Mouse (Mus musculus): ENCODE data around the gene Apba2.

Gene Apba2

DNA sequence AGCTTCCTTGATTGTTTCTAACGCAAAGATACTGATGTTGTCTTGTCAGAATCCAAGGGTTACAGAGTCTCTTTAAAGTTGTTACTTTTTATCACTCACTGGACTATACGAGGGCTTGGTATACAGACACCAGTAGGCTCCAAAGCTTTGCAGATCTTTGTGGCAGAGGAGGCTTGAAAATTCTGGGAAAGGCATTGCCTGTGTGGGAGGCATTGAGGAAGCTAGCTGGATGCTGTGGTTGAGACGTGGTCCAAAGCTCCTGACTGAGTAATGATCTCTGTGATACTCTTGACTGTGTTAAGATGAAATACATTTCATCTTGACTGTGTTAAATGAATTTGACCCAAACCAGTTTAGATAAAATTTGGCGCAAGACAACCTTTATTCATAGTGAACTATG lies 84.6 kb downstream of the Apba2 start:
- DNase-seq (ENCODE audit: low spot score in 2 of 2) = no peak

DNA sequence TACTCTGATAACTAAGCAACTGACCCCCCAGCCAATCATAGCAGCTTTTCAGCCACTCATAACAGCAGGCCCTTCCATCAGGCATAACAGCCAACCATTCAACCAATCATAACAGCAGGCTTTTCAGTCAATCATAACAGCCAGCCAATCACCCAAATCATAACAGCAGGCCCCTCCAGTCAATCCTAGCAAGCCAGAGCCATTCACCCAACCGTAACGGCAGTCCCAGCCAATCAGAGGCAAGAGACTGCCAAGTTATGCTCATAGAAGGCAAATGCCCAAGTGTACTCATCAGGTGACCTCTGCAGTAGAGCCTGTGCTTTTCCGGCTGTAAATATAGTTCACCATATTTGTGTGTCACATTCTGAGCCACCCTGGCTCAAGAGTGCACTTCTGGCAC lies 85.1 kb downstream of the Apba2 start:
- no peak for DNase-seq (ENCODE audit: low spot score in 2 of 2)

DNA sequence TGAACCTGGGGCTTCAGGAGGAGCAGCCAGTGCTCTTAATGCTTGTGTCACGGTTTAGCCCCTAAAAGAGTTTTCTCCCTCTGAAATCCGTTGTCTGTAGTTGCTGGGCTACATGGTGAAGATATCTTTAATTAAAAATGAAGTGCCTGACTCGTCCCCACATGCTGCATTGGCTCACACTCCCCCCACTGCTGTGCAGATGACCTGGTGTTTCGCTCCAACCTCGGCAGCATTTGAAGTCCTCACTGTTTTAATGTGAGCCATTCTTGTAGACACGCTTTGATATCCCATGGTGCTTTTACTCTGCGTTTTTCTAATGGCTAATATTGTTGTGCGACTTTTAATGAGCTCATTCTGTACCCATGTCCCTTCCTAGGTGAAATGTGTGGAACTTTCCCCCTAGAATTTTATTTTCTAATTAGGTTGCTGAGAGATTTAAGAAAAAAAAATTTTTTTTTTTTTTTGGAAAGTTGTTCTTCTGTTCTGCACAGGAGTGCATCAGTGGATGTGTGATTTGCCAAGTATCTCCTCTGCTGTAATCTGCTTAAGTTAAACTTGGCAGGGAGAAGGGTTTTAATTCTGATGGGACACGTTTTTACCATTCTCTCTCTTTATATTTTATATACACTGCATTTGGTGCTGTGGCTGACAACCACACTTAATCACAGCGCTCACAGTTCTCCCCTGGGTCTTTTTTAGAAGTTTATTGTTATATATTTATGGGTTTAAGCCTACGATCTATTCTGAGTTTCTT lies 87.3 kb downstream of the Apba2 start:
- DNase-seq (ENCODE audit: low spot score in 2 of 2) = no peak

DNA sequence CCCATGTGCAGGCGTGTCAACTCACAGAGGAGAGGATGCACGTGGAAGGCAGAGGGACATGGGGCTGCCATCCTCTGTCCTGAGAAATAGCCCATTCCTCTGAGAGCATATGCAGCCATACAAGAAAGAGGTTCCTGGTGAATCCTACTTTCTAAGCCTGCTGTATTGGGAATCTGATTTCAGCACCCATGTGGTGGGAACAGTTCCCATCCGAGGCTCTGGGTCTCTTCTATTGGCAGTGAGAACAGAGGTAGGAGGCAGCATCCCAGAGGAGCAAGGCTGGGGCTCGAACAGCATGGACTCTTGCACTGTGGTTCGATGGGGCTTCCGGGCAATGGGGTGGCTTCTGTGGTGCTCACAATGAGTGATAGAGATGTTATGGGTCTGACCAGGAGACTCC lies 93.8 kb downstream of the Apba2 start:
- no peak for DNase-seq (ENCODE audit: low spot score in 2 of 2)

DNA sequence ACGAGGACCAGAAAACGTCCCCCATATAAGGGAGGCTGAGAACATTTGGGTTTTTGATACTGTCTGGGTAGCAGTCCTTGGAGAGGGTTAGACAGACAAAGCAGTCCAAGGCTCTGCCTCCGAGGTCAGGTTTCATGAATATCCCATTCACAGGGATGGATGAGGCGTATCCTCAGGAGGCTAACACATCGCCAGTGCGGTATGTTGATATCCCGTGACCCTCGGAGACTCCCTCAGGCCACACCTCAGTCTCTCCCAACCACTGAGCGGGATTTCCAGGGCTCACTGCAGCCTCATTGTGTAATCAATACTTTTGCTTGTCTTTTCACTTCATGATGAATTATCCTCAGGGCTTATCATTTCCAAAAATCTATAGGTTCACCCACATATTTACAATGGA lies 95.1 kb downstream of the Apba2 start:
- DNase-seq (ENCODE audit: low spot score in 2 of 2) = no peak

DNA sequence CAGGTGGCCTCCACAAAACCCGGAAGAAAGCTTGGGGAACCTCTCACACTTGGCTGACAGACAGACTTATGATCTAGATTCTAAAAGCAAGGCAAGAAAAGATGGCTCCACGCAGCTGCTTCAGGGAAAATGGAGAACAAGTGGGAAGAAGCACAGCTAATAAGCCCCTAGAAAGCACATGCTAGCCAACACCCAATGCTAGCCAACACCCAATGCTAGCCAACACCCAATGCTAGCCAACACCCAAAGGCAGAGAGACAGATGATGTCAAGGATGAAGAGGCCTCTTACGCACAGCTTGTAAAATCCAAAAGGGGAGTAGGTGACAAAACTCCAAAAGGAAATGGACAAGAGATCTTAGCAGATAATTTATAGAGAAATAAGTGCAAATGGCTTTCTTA lies 108.4 kb downstream of the Apba2 start:
- peak in 1 of 2 experiments; percentile 14 for DNase-seq (ENCODE audit: low spot score in 2 of 2)

DNA sequence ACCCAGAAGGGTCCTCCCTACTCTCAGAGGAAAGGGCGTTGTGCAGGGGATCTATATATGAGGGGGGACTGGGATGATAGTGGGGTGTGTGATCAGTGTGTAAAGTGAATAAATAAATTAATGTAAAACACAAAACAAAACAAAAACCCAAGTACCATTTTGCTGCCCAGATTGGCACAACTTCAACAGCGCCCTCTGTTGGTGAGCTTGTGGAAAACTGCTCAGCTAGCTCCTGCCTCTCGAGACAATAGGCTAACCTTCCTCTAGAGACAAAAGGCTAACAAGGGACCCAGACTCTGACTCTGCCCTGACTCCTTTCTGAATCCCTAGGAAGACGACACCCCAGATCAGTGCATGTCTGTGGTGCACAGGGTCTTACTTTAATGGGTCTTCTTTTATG lies 109.4 kb downstream of the Apba2 start:
- peak in 1 of 2 experiments; percentile 33 for DNase-seq (ENCODE audit: low spot score in 2 of 2)

DNA sequence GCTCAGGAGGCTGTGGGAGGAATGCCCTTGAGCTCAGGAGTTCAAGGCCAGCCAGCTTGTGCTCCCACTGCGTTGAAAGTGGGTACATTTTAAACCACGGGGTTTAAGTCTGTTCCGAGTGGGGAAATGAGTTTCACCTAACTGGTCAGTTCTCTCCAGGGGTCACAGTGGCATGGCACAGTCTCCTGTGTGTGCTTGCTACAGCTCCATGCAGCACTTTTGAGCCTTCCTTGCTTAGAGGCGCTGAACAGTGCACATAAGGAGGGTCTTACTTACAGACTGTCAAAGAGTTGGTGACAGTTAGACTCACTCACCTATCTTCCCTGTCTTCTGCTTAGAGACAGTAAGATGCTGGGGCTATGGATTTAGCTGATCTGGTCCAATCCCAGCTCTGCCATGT lies 117.8 kb downstream of the Apba2 start:
- DNase-seq (ENCODE audit: low spot score in 2 of 2) = no peak

DNA sequence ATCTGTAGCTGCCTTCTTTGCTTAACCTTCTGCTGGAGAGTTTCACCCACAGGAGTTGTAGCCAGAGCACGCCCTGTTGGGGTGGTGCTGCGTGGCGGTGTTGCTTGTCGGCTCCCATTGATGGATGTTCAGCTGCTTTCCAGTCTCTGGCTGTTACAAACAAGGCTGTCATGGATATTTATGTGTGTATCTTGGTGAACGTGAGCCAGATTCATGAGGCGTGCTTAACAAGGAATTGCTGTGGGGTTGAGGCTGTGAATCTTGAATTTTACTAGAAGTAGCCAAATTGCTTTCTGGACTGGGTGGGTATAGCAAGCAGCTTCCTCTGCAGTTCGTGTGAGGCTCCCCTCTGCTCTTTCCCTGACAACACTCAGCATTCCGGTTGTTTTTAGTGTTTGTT lies 125.0 kb downstream of the Apba2 start:
- no peak for DNase-seq (ENCODE audit: low spot score in 2 of 2)

DNA sequence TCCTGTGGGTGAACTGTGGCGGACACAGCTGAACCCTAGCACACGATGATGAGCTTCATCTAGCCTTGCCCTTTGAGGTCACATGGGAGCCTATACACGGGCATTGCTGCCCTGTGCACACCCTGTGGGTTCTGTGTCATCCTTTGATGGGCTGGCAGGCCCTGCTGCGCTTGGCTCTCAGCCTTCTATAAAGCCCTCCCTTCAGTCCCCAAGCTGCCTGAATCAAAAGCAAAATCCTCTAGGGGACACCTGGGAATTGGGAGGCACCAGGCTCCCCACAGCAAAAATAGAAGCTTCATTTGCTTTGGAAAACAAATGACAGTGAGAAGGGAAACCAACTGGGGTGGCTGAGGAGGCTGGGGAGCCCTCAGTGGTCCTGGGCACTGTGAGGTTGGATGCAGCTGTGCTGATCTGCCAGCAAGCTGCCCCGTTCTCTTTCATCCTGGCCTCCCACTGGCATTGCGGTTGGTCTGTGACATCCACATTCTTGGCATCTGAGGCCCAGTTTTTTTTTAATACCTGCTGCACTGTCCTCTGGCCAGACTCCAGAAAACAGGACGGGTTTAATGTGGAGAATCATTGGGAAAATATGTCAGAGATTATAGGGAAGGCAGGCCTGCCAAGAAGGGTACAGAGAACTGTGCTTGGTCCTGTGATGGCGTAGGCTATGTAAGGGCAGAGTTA lies 126.6 kb downstream of the Apba2 start:
- DNase-seq (ENCODE audit: low spot score in 2 of 2) = peak in 1 of 2 experiments; percentile 41

DNA sequence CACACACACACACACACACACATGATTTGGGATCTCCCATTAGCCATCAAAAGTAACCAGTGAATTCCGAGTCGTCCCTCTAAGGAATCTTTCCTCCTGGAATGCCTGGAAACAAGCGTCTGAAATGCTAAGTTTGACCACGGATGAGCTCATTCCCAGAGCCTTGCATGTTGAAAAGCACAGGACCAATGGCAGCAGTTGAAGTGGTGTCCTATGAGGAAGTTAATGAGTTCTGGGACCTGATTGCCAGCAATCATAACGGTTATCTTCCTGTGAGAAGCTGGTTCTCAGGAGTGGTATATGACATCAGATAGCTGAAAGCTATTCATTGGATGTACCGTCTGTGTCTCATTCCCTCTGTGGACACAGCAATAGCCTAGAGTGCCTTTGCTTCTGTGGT lies 129.2 kb downstream of the Apba2 start:
- no peak for DNase-seq (ENCODE audit: low spot score in 2 of 2)

DNA sequence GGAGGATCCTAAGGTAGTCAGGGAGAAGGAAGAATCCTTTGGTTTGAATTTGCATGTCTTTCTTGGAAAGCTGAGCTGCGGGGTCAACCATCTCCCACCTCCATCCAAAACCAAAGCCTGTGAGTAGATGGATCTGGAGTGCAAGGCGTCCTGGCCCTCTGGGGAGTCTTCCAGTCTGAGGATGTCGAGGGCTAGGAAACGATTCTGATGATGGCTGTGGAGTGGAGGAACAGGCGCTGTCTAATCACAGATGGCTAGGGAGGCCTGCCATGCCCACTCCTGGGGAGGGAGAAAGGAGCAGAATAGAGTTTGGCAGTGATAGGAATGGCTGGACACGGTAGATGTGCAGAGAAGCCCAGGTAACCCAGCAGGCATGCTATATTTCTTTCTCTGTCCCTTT lies 129.6 kb downstream of the Apba2 start:
- no peak for DNase-seq (ENCODE audit: low spot score in 2 of 2)

DNA sequence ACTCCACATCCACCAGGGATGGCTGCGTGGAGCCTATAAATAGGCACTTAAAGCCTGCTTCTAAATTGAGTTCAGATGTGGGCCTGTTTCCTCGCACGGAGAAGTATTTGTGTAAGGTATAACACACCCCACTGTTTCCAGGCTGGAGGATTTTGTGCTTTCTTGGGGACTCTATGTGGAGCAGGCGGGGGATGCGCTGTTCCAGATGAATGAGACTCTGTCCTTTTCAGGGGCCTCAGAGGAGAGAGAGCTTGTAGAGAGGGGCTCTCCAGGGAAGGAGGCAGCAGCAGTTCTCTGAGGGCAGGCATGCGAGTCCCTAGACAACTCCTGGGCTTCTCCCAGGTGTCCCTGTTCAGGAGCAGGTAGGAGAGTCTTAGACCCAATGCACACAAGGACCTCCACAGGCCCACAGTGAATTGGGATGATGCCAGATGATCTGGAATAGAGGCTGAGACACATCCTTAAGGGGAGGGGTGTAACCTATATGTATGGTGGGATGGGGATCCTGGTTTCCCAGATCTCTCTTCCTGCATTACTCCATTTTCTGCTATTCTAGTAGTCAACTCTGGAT lies 130.4 kb downstream of the Apba2 start:
- DNase-seq (ENCODE audit: low spot score in 2 of 2) = peak; percentile 62 to 72

DNA sequence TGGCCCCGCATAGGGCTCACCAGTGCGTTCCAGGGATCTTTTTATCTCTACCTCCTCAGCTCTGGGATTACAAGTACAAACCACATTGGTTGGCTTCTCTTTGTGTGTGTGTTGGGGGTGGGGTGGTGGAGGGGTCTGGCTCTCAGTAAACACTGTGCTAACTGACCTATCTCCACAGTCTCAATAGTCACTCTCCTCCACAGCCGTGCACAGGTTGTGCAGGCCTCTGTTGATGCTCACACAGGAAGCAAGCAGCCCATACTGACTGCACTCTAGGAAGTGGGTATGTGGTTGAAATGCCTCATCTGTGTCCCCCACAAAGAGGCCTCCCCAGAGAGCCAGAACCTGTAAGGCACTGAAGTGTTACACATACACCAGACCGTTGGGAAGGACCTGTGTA lies 131.7 kb downstream of the Apba2 start:
- no peak for DNase-seq (ENCODE audit: low spot score in 2 of 2)

DNA sequence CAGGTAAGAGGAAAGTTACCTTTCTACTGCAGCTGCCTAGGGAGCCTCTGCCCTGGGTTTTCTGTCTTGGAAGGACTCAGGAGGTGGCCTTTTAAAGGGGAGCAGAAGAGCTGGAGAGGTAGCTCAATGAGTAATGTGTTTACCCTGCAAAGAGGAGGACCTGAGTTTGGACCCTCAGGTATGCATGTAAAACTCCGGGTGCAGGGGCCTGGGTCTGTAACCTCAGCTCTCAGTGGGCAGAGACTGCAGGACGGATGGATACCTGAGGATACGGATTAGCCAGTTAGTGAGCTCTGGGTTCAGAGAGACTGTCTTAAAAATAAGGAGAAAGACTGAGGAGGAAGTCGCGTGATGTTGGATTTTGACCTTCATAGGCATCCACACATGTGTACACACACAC lies 132.4 kb downstream of the Apba2 start:
- DNase-seq (ENCODE audit: low spot score in 2 of 2) = no peak

DNA sequence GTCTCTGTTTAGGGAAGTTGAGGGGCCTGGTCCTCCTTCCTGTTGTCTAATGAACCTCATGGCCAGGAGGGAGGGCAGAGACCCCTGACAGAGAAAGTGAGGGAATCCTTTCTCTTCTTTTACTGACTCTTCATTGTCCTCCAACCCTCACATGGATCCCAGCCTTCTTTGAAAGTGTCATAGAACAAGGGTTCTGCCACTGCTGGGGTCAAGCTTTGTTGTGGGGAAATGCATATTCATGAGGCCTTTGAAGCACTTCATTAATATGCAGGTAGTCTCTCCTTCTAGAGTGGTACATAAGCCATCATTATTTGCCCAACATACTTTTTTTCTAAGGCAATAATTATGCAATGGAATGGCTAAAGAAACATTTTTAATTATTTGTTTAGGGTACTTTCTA lies 133.0 kb downstream of the Apba2 start:
- DNase-seq (ENCODE audit: low spot score in 2 of 2) = no peak

DNA sequence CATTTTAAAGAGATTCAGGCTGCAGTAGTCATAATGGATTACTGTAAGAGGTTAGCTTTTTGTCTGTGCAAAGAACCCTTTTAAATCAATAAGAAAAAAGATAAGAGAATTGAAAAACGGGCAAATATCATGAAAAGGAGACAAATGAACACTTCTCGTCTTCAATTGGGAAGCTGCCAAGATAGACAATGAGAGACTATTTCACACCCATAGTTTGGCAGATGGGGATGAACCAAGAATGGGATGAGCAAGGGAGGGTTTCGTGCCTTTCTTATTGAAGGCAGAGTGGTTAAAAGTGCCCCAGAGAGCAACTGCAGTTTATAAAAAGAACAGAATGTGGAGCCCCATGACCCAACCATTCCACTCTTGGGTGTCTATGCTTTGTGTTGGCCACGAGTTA lies 137.4 kb downstream of the Apba2 start:
- DNase-seq (ENCODE audit: low spot score in 2 of 2) = no peak

DNA sequence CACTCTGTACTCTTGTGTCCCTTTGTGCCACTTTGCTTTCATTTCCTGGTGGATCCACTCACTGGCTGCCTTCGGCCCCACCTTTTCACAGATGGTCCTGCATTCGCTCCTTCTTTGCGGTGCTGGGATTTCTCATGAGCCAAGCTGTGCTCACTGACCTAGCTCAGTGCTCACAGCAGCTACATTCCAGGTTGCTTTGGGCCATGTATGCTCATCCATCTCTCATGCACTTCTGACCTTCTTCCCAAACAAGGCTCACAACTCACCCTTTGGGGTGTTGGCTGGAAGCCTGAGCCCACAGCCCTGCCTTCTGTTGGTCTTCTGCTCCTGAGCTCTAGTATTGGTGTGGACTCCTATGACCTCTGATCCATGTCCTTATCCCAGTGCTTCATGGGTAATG lies 139.1 kb downstream of the Apba2 start:
- no peak for DNase-seq (ENCODE audit: low spot score in 2 of 2)

DNA sequence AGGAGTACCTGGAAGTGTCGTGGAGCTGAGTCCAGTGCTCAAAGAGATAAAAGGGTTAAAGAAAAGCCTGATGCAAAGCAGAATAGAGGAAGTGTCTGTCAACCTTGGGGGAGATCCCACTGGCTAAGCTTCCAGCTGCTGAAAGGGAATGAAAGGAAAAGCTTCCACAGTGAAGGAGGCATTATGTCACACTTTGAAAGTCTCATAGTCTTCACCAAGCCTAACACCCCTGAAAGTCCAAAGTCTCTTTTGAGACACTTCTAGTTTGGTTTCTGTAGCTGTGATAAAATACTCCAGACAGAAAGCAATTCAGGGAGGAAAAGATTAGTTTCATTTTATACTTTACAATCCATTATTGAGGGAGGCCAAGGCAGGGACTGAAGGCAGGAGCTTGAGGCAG lies 141.4 kb downstream of the Apba2 start:
- DNase-seq (ENCODE audit: low spot score in 2 of 2) = no peak

DNA sequence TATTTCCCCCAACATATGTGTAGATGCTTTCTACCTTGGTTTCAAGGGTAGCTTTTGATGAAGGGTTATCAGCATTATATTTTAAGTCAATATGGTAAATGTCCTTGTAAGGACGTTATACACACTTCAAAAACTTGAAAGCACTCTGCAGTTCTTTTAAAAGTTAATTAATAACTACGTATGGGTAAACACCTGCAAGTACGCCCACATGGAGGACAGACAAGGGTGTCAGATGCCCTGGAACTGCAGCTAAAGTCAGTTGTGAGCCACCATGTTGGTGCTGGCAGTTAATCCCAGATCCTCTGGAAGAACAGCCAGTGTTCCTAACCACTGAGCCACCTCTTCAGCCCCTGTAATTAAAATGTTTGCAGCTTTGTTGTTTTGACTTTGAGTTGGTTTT lies 144.0 kb downstream of the Apba2 start:
- no peak for DNase-seq (ENCODE audit: low spot score in 2 of 2)

DNA sequence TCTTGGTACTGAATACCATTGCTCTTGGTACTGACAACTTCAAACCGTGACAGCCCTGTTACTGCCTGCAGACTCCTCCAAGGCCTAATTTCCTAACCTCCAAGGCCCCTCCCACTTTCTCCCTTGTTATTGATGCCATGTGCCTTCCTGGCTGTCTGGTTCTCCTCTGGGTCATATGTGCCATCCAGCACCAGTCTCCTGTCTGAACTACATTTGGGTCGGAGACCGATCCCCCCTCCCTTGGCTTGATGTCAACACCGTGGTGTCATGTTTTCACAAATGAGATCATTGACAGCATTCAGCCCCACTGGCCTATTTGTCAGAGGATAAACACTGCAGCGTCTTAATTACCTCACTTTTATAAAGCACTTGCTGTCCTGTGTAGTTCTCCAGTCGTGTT lies 144.5 kb downstream of the Apba2 start:
- no peak for DNase-seq (ENCODE audit: low spot score in 2 of 2)

DNA sequence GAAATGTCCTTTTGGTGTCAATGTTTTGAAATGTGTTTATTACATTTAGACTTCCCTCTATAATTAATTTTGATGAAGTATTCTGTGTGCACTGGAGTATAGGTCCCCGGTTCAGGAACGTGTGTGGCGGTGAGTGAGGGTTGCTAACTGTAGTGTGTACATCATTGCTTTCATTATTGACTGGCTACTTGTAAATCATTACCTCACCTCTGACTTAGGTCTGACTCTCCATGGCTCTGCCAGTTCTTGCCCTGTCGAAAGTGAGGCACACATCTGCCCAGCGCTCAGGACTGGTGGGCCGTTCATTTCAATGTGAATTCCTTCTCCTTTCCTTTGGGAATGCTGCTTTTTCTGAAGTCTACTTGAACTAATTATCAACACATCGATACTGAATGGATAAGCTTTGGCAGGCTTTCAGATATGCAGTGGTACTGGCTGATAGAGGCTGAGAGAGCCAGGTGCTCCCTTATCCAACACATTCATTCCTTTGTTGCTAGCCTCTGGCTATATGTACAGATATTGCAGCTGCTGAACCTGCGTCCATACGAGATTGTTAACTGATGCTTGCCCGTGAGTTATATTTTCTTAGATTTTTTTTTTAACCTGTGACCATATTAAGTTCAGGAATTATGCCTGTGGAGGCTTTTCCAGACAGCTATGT lies 147.6 kb downstream of the Apba2 start:
- DNase-seq (ENCODE audit: low spot score in 2 of 2) = no peak

DNA sequence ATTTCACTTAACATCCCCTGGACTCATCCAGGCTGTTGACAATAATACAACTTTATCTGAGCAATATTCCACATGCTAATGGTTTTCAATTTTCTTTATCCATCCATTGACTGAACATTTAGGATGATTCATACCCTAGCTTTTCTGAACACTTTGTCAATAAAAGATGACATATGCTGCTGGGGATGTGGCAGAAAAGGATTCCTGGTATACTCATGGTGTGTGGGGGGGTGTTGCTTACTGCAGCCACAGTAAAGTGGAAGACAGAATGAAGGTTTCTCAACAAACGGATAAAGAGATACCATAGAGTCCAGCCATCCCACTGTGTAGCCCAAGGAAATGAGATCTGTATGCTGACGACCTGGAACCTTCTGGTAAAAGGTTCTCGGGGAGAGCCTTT lies 150.5 kb downstream of the Apba2 start:
- no peak for DNase-seq (ENCODE audit: low spot score in 2 of 2)

All from right cerebral cortex, postnatal 10 days (tissue).